Mouse (Mus musculus): ENCODE data around the gene Gm17324. TPM values are rescaled to one million over a fixed set of nuclear protein-coding genes. Genes with fewer than 3 reads are reported as not detected.

Gene Gm17324
- polyA plus RNA-seq, 1 experiment from 2014 or later, result 1.0 TPM

DNA sequence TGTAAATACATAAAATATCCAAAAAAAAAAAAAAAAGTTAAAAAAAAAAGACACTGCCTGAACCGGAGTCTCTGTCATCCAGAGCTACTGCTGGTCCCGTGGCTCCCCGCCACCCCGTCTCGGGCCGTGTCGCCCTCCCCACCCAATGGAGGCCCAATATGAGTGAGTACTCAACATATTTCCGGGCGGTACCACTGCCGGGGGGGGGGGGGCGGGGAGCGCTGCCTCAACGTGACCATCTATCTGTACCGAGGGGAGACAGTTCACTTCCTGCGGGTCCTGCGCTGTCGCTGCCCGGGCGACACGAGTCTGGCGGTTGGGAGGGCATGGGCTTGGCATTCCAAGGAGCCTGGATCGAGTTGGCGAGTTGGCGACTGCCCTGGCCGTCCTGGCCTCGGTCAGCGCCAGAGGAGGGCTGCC is 21.2 kb downstream of the Gm17324 start:
- DNase-seq (peak; percentile 38), ATAC-seq (ENCODE audit: insufficient read depth) (peak; percentile 63; the same call in 1 of the 2 replicates)
- Histone ChIP-seq H3K9ac (peak overlapping the region; percentile 31; the same call in 1 of the 2 replicates), H3K9me3 (ENCODE audit: low read depth, low read length) (no peaks in the 10 kb centered on the region), H3K36me3 (ENCODE audit: insufficient read depth) (no peaks in the 10 kb centered on the region), H3K27me3 (ENCODE audit: insufficient read depth, low read length) (no peaks in the 10 kb centered on the region), H3K27ac (ENCODE audit: low read depth) (no peak overlapping the region), H3K4me2 (peak overlapping the region; percentile 67), H3K4me1 (ENCODE audit: insufficient read depth) (no peaks in the 10 kb centered on the region), H3K4me3 (ENCODE audit: low read depth, low read length) (peak overlapping the region; percentile 30)
- WGBS, result 18% methylated on average over 26 of the region's 27 CpGs
- TF ChIP-seq CTCF (IDR thresholded peaks at IDR 0.05; ENCODE audit: low read depth), result no peak

DNA sequence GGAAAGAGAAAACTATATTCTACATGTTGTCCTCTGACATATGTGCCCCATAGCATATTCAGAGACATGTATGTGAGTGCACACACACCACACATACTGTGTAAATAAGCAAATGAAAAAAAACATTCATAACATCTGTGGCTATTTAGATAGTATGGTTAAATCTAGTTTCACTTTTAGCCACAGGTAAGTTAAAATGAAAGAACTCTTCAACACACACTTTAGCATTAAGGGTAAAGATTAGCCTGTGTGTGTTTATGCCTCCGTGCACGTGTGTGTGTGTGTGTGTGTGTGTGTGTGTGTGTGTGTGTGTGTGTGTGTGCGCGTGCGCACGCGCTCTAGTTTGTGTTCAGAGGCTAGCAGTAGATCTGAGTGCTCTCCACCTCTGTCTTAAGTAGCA is 47.0 kb downstream of the Gm17324 start:
- H3K9me3 ChIP-seq (ENCODE audit: low read depth, low read length), result no peaks in the 10 kb centered on the region
- H3K4me3 ChIP-seq (ENCODE audit: low read depth, low read length), result no peak overlapping the region
- no peak overlapping the region for H3K27ac ChIP-seq (ENCODE audit: low read depth)
- H3K4me1 ChIP-seq (ENCODE audit: insufficient read depth), result no peaks in the 10 kb centered on the region
- no peak for TF ChIP-seq CTCF (IDR thresholded peaks at IDR 0.05; ENCODE audit: low read depth)
- 80% methylated on average over 7 of the region's 7 CpGs for WGBS
- H3K36me3 ChIP-seq (ENCODE audit: insufficient read depth), result no peaks in the 10 kb centered on the region
- H3K4me2 ChIP-seq, result no peak overlapping the region
- no peak overlapping the region for H3K9ac ChIP-seq
- DNase-seq, result no peak
- no peak for ATAC-seq (ENCODE audit: insufficient read depth)
- H3K27me3 ChIP-seq (ENCODE audit: insufficient read depth, low read length), result peaks cover 12% of the 10 kb centered on the region

DNA sequence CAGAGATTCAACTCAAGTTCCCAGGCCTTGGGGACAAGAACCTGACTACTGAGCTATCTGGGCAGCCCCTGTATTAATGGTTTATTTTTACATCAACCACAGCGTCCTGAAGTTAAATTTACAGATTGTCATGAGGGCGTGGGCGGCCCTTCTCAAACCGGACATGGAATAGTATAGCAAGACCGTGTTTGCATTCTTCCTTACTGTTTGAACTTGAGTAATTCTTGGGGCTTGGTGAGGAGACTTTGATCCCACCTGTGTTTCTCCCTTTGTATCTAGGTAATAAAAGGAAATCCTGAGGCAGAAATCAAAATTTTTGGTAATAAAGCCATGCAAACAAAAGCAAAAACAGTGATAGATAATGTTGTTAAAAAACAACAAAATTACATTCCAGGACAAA is 48.0 kb downstream of the Gm17324 start:
- no peak for TF ChIP-seq CTCF (IDR thresholded peaks at IDR 0.05; ENCODE audit: low read depth)
- H3K27ac ChIP-seq (ENCODE audit: low read depth), result no peak overlapping the region
- ATAC-seq (ENCODE audit: insufficient read depth) (no peak), DNase-seq (no peak)
- no peak overlapping the region for H3K4me2 ChIP-seq
- no peak overlapping the region for H3K9ac ChIP-seq
- no peak overlapping the region for H3K4me3 ChIP-seq (ENCODE audit: low read depth, low read length)
- no peaks in the 10 kb centered on the region for H3K9me3 ChIP-seq (ENCODE audit: low read depth, low read length)
- H3K27me3 ChIP-seq (ENCODE audit: insufficient read depth, low read length), result peaks cover 22% of the 10 kb centered on the region
- H3K36me3 ChIP-seq (ENCODE audit: insufficient read depth), result no peaks in the 10 kb centered on the region
- no peaks in the 10 kb centered on the region for H3K4me1 ChIP-seq (ENCODE audit: insufficient read depth)
- WGBS, result 55% methylated on average over 5 of the region's 5 CpGs

Small RNA genes lying within 50 kb of the gene (microRNA-seq; reads per million reads assigned to microRNA genes)
- not detected for gene Gm26377 (ENCODE audit: borderline number of aligned reads)

Other genes with a start within 250 kb of the Gm17324 start
- not detected in 2 replicates for gene Gsta1, start 218.1 kb downstream of the Gm17324 start, polyA plus RNA-seq (2014; fragmentation: Nextera tagmentation; extraction: Ambion mirVana)
- gene Gm3776, start 191.7 kb downstream of the Gm17324 start, polyA plus RNA-seq (2014; fragmentation: Nextera tagmentation; extraction: Ambion mirVana), result not detected in 2 replicates
- gene Gm10639, start 158.9 kb downstream of the Gm17324 start, polyA plus RNA-seq (2014; fragmentation: Nextera tagmentation; extraction: Ambion mirVana), result not detected in 2 replicates
- gene Omt2a, start 134.0 kb downstream of the Gm17324 start, polyA plus RNA-seq (2014; fragmentation: Nextera tagmentation; extraction: Ambion mirVana), result not detected in 2 replicates
- not detected in 2 replicates for gene Omt2b, start 121.2 kb downstream of the Gm17324 start, polyA plus RNA-seq (2014; fragmentation: Nextera tagmentation; extraction: Ambion mirVana)
- 0.21 TPM in 1 of 2 replicates, not detected in the other for gene Gsta2, start 93.0 kb downstream of the Gm17324 start, polyA plus RNA-seq (2014; fragmentation: Nextera tagmentation; extraction: Ambion mirVana)
- not detected in 2 replicates for gene Dppa5a, start 80.6 kb downstream of the Gm17324 start, polyA plus RNA-seq (2014; fragmentation: Nextera tagmentation; extraction: Ambion mirVana)
- 1.7 and 2.9 TPM in 2 replicates for gene Ooep, start 70.1 kb downstream of the Gm17324 start, polyA plus RNA-seq (2014; fragmentation: Nextera tagmentation; extraction: Ambion mirVana)
- 0.14 and 0.18 TPM in 2 replicates for gene Ddx43, start 53.0 kb downstream of the Gm17324 start, polyA plus RNA-seq (2014; fragmentation: Nextera tagmentation; extraction: Ambion mirVana)
- gene Cgas, start 5.5 kb downstream of the Gm17324 start, polyA plus RNA-seq (2014; fragmentation: Nextera tagmentation; extraction: Ambion mirVana), result 3.1 and 3.4 TPM in 2 replicates
- 25.0 and 26.8 TPM in 2 replicates for gene Mto1, start 578 bp downstream of the Gm17324 start, polyA plus RNA-seq (2014; fragmentation: Nextera tagmentation; extraction: Ambion mirVana)
- 5,431 and 5,487 TPM in 2 replicates for gene Eef1a1, start 40.4 kb upstream of the Gm17324 start, polyA plus RNA-seq (2014; fragmentation: Nextera tagmentation; extraction: Ambion mirVana)
- 12.2 and 12.7 TPM in 2 replicates for gene Slc17a5, start 139.3 kb upstream of the Gm17324 start, polyA plus RNA-seq (2014; fragmentation: Nextera tagmentation; extraction: Ambion mirVana)
- gene Cd109, start 166.8 kb upstream of the Gm17324 start, polyA plus RNA-seq (2014; fragmentation: Nextera tagmentation; extraction: Ambion mirVana), result 14.2 and 14.4 TPM in 2 replicates